Mouse (Mus musculus) kidney, postnatal 0 days (tissue): Measurements from ENCODE around the gene Phf7. TPM values are rescaled to one million over a fixed set of nuclear protein-coding genes. Genes with fewer than 3 reads are reported as not detected.

Source experiments
- ATAC-seq: fragments of 200-750 bp; cut with Nextera tagmentation; replicated peaks from 2 replicates; pipeline ENCODE4 v1.8.0; 2017; ENCODE audit warnings: low read depth, moderate number of reproducible peaks, moderate TSS enrichment, moderate library complexity; ENCODE audit not compliant: low FRiP score
- DNase-seq: peaks from one replicate; pipeline ENCODE4 v3.0.0-alpha.2; 2016; ENCODE audit warnings: low spot score
- H3K27ac ChIP-seq: fragments of 300-500 bp; sonication (generic); 2 replicates; pipeline ENCODE4 v1.5.1; 2014; ENCODE audit warnings: mild to moderate bottlenecking
- H3K27me3 ChIP-seq: fragments of 300-500 bp; sonication (generic); 2 replicates; pipeline ENCODE4 v1.6.1; 2014; ENCODE audit warnings: low read length, mixed read lengths; ENCODE audit not compliant: insufficient read depth
- H3K36me3 ChIP-seq: fragments of 300-500 bp; sonication (generic); 2 replicates; pipeline ENCODE4 v1.6.1; 2014; ENCODE audit warnings: low read length, mixed read lengths; ENCODE audit not compliant: insufficient read depth
- H3K4me1 ChIP-seq: fragments of 300-500 bp; sonication (generic); replicated peaks from 2 replicates; pipeline ENCODE4 v1.6.1; 2014; ENCODE audit warnings: antibody characterized with exemption, low read length, mixed read lengths; ENCODE audit not compliant: insufficient read depth
- H3K4me2 ChIP-seq: fragments of 300-500 bp; sonication (generic); 2 replicates; pipeline ENCODE4 v1.6.1; 2014; ENCODE audit warnings: mild to moderate bottlenecking, low read length, moderate library complexity, mixed read lengths
- H3K4me3 ChIP-seq: fragments of 300-500 bp; sonication (generic); replicated peaks from 2 replicates; pipeline ENCODE4 v1.5.1; 2014; ENCODE audit warnings: low read depth, low read length
- H3K9ac ChIP-seq: fragments of 300-500 bp; sonication (generic); 2 replicates; pipeline ENCODE4 v1.6.1; 2014; ENCODE audit warnings: low read depth, low read length
- H3K9me3 ChIP-seq: fragments of 300-500 bp; sonication (generic); replicated peaks from 2 replicates; pipeline ENCODE4 v1.6.1; 2016; ENCODE audit warnings: low read length, inconsistent platforms, mixed read lengths
- CTCF ChIP-seq: IDR thresholded peaks from 2 replicates; pipeline ENCODE4 v1.5.1; 2016; ENCODE audit warnings: antibody characterized with exemption, low read depth, mild to moderate bottlenecking, moderate library complexity
- WGBS: fragments of 180-500 bp; shearing (Covaris S2); extraction: QIAGEN DNeasy Blood & Tissue Kit; methylation state at CpG from one replicate; pipeline ENCODE4 v1.1.7; 2014; 5-methylcytosine and 5-hydroxymethylcytosine counted together
- polyA plus RNA-seq: library from polyadenylated mRNA; unstranded; fragments of >200 nt; fragmentation: Nextera tagmentation; extraction: Ambion mirVana; gene quantifications from 2 replicates; pipeline ENCODE4 v1.2.1, GENCODE M21; 2015

Phf7 gene
- polyA plus RNA-seq, 1 experiment from 2014 or later = 18.1 TPM

GRCm38 (mm10) chr14:31267649-31268048 is 16.5 kb upstream of the Phf7 start:
- DNase-seq (no peak), ATAC-seq (no peak)
- no peaks in the 10 kb centered on the region for H3K27me3 ChIP-seq
- H3K36me3 ChIP-seq = 0 out of 2 replicates have a peak, but pooled peaks cover 4% of the 10 kb centered on the region
- H3K9me3 ChIP-seq = no peaks in the 10 kb centered on the region
- no peak overlapping the region for H3K4me2 ChIP-seq
- H3K4me3 ChIP-seq = no peak overlapping the region
- H3K4me1 ChIP-seq = peaks cover 10% of the 10 kb centered on the region; the same call in 1 of the 2 replicates
- WGBS = 79% methylated on average over 11 of the region's 11 CpGs
- TF ChIP-seq CTCF = no peak
- H3K27ac ChIP-seq = no peak overlapping the region
- no peak overlapping the region for H3K9ac ChIP-seq

DNA sequence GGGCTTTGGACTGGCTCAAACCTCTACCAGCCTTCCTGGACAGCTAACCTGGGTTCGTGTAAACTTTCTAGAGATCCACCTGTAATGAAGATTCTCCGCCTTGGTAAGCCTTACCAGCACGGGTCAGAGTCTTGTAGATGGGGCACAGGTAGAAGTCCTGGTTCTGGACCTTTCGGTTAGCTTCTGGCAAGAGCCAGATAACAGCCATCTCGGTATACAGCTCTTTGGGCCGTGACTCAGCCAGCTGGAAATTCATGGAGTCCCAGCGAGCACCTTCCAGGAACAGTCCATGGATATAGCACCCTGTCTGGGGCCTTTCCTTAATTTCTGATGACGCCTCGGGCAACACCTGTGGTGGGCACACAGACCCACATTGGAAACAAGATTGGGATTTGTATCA is 9.8 kb upstream of the Phf7 start:
- no peak for ATAC-seq

GRCm38 (mm10) chr14:31260374-31260773 is 9.3 kb upstream of the Phf7 start:
- Histone ChIP-seq H3K27ac (no peak overlapping the region), H3K4me2 (no peak overlapping the region), H3K9ac (no peak overlapping the region), H3K36me3 (peaks cover 63% of the 10 kb centered on the region), H3K9me3 (no peaks in the 10 kb centered on the region), H3K4me1 (no peaks in the 10 kb centered on the region), H3K27me3 (no peaks in the 10 kb centered on the region), H3K4me3 (no peak overlapping the region)
- no peak for TF ChIP-seq CTCF
- ATAC-seq (no peak), DNase-seq (no peak)
- 97% methylated on average over 4 of the region's 4 CpGs for WGBS

More for the DNA sequence above, 9.8 kb upstream of the Phf7 start:
- H3K9ac ChIP-seq = no peak overlapping the region
- H3K36me3 ChIP-seq = peaks cover 58% of the 10 kb centered on the region
- no peak overlapping the region for H3K4me3 ChIP-seq
- H3K27me3 ChIP-seq = no peaks in the 10 kb centered on the region
- no peak overlapping the region for H3K4me2 ChIP-seq
- H3K27ac ChIP-seq = no peak overlapping the region
- TF ChIP-seq CTCF = no peak
- DNase-seq = no peak
- H3K4me1 ChIP-seq = no peaks in the 10 kb centered on the region
- H3K9me3 ChIP-seq = no peaks in the 10 kb centered on the region
- WGBS = 95% methylated on average over 9 of the region's 9 CpGs

DNA sequence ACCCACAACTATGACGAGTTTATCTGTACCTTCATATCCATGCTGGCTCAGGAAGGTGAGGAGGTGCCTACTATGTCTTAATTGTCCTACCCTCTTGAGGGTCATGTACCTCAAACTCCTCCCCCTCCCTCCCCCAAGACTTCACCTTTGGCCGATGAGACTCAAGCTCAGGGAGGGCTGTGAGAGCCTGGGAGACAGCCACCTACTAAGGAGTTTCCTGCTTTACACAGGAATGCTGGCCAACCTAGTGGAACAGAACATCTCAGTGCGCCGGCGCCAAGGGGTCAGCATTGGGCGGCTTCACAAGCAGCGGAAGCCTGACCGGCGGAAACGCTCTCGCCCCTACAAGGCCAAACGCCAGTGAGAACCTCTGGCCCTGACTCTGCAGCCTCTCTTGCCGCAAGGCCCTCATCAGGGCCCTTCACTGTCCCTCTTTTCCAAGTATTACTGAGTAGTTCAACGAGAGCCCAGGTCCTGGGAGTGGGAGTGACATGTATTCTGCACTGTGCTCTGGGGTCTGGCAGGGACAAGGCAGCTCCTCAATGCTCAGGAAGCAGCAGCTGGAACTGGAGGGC is 7.4 kb upstream of the Phf7 start:
- no peaks in the 10 kb centered on the region for H3K27me3 ChIP-seq
- H3K4me3 ChIP-seq = no peak overlapping the region
- TF ChIP-seq CTCF = no peak
- no peak overlapping the region for H3K9ac ChIP-seq
- no peaks in the 10 kb centered on the region for H3K9me3 ChIP-seq
- H3K4me1 ChIP-seq = no peaks in the 10 kb centered on the region
- WGBS = 91% methylated on average over 14 of the region's 14 CpGs
- ATAC-seq (peak; percentile 66), DNase-seq (no peak)
- H3K27ac ChIP-seq = no peak overlapping the region
- H3K4me2 ChIP-seq = no peak overlapping the region
- peaks cover 81% of the 10 kb centered on the region for H3K36me3 ChIP-seq

DNA sequence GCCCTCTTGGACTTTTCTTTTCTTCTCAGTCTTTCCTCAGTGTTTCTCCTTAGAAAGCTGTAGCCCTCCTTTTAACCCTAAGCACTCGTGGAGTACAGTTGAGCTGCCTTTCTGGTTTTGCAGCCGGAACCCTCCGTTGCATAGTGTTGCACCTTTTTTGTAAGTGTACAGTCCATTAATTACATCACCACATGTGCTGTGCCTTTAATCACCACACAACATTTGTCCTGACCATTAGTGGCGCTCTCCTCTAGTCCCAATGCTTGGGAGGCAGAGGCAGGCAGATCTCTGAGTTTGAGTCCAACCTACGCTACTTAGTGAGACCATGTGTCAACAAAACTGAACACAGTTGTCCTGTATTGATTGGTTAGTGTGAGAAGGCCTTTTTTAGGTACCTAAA is 974 bp upstream of the Phf7 start:
- DNase-seq (no peak), ATAC-seq (no peak)
- Histone ChIP-seq H3K9me3 (no peaks in the 10 kb centered on the region), H3K27ac (peak overlapping the region; percentile 90), H3K9ac (peak overlapping the region; percentile 99), H3K4me3 (peak overlapping the region; percentile 99), H3K27me3 (no peaks in the 10 kb centered on the region), H3K4me2 (peak overlapping the region; percentile 83), H3K36me3 (peaks cover 43% of the 10 kb centered on the region), H3K4me1 (0 out of 2 replicates have a peak, but pooled peaks cover 3% of the 10 kb centered on the region)
- WGBS = 82% methylated on average over 5 of the region's 5 CpGs
- TF ChIP-seq CTCF = no peak

GRCm38 (mm10) chr14:31251626-31252025 is 509 bp upstream of the Phf7 start:
- H3K4me1 ChIP-seq = 0 out of 2 replicates have a peak, but pooled peaks cover 3% of the 10 kb centered on the region
- ATAC-seq (no peak; the same call in 1 of the 2 replicates), DNase-seq (no peak)
- TF ChIP-seq CTCF = no peak
- no peaks in the 10 kb centered on the region for H3K27me3 ChIP-seq
- peak overlapping the region; percentile 99 for H3K4me3 ChIP-seq
- WGBS = 2% methylated on average over 18 of the region's 18 CpGs
- peak overlapping the region; percentile 83 for H3K4me2 ChIP-seq
- H3K9ac ChIP-seq = peak overlapping the region; percentile 99
- H3K9me3 ChIP-seq = no peaks in the 10 kb centered on the region
- peak overlapping the region; percentile 90 for H3K27ac ChIP-seq
- H3K36me3 ChIP-seq = peaks cover 39% of the 10 kb centered on the region
